Mouse (Mus musculus): ENCODE measurements around the gene Spata31d1d.

Spata31d1d gene

GRCm38 (mm10) chr13:59676316-59677229 lies 55.0 kb downstream of the Spata31d1d start:
- DNase-seq (ENCODE audit: low spot score), result no peak
